Mouse (Mus musculus) lung, adult 18-20 months (tissue): ENCODE data around the gene Vmn1r67.

ENCODE experiments used
- DNase-seq, 2 experiments: peaks; one replicate each; pipeline ENCODE4 v3.0.0; 2022; ENCODE audit warnings: mixed read lengths in 2 of 2

The Vmn1r67 gene

DNA sequence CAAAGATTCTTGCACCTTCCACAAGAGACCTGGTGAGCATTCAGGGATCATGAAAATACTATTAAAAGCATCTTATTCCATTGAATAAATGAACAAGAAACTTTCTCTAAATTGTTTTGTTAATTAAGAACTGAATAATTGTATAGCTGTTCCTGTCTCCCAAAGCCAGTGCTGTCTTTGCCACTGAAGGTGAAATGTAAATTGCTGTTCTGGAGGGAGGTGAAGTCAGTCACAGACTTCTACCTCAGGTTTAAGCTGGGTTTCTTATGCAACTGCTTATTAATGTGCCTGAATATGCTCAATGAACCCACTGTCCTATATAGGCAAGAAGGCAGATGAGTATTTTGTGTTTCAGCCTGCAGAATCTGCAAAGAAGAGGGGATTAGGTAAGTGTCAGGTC is at the start of gene Vmn1r67:
Vmn1r67 (plus strand) TSS at position 301 of the 400 bp plus-strand sequence.
- DNase-seq = no peak

DNA sequence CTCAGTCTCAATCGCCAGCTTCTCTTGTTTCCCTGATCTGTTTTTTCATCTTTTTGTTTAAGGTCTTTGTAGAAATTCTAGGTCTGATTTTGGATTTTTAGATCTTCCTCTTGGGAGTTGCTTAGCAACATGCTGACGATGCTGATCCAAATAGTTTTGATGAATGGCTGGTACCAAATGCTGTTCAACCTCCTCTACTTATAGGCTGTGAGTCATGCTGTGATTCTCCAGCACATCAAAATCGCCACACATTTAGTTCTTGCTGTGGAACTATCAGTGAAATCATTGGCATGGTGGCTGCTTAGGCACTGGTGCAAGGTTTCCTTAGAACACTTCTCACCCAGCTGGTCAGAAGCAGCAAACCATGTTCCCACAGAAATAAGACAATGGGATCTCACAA is 15.0 kb downstream of the Vmn1r67 start:
- DNase-seq = no peak

DNA sequence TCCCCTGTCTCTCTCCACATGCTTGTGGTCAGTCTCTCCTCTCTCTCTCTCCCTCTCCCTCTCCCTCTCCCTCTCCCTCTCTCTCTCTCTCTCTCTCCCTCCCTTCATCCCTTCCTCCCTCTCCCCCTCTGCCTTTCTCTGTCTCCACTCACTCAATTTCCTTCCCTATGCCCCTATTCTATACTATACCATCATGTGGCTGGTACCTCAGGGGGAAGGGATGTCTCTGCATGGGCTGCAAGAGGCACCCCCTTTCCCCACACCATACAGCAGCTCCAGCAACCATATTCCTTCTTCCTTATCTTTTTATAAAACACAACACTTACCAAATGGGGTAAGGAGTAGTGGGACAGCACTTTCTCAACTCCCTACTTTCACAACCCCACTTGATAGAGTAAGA is 36.7 kb downstream of the Vmn1r67 start:
- DNase-seq = no peak

DNA sequence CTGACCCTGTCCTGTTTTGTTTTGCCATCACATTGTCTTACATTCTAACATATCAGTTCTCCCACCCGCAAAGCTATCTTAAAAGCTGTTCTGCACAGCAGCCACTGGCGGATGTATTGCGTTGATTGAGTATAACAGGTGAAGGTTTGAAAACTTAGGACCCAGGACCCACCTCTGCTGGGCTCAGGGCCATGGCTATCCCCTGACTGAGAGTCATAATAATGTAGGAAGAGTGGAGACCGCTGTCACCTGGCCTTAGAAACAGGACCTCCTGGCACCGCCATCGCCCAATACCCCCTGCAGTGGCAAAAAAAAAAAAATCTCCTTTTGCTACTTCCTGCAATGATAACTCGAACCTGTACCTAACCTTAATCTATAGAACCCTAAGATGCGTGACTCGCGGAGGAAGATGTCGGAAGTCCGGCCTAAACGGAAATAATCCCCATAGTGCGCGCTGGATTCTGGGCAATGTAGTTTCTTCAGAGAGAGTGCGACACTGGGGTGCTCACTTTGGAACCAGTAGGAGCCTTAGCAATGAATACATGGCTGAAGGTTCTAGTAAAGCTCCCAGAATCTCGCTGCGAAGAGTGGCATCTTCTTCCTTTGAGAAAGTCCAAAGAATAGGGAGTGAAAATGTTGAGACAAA is 37.6 kb downstream of the Vmn1r67 start:
- DNase-seq = no peak

DNA sequence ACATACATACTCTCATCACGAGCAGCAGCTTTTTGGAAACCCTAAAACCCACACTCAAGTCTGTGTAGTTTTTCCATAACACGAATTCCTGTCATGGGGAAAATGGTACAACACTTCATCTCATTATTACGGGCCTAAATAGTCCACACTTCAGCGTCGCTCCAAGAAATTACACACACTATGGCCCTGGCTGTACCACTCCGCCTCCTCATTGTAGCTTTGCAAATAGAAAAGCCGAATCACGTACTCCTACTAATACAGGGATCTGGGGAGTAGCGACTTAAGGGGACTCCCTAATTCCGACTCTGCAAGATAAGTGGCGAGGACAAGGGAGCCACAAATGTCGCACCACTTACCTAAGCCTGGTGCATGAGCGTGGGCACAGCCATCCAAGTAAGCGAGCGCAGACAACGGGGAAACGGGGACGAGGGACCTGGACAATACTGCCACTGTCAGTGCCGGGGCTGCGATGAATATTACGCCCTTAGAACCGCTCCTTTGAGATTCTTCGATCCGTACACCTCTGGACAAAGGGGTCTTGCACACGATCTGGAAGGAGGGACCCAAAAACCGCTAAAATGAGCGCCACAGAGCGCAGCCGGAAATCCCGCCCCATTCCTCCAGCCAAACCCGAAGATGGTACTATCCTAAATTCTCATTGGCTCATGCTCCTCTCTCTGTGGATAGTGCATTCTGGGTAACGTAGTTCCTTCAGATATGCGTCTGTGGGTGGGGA is 51.8 kb downstream of the Vmn1r67 start, which contains the start of gene Zik1:
Zik1 (minus strand) TSS at position 609 of the 736 bp plus-strand sequence.
- peak; percentile 37 to 38 for DNase-seq

DNA sequence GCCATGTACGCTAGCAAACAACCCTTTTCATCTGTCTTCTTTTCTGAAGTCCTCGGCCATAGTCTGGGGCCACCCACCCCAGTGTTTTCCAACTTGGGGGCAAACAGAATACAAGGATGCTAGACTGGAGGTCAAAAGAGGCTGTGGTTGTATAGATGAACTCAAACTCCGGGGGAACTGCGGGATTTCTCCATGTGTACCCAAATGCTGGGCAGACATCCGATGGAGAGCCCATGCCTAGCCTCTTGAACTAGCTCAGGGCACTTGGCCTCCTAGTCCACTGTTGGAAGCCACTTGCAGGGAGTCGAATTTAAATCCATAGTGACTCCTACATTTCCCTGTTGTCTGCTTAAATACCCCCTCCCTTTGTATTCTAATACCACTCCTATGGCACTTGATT is 52.4 kb downstream of the Vmn1r67 start:
- DNase-seq = no peak
